Mouse (Mus musculus): ENCODE measurements around the gene Lmo3.

The Lmo3 gene

DNA sequence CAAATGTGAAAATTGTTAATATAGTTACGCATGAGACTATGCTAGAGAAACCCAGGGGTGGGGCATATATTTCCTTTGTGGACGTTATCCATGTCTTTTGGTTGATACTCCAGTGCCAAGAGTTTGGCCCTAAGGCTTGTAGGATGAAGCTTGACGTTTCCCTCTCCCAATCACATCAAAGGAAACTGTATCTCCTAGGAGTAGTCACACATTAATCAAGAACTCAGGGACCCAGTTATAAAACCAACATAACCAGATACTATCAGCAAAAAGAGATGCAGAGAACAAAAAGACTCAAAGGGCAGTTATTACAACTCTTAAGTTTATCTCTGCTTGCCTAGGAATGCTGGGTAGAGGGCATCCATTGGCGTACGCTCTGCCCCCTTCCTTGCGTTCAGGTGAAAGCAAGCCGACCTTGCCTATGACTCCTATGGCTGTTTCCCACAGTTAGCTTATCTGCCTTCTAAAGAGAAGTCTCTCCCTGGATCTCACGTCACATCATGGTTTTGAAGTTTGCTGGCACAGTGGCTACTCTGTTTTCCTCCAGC is 261.5 kb downstream of the Lmo3 start:
- DNase-seq (ENCODE audit: low read depth, low spot score), result no peak

Measured in brain, adult 2 months (tissue).